Mouse (Mus musculus) embryonic facial prominence, embryonic 11.5 days (tissue): ENCODE data around the gene Cyp2d10. TPM values are rescaled to one million over a fixed set of nuclear protein-coding genes. Genes with fewer than 3 reads are reported as not detected.

Source experiments
- ATAC-seq: fragments of 200-750 bp; cut with Nextera tagmentation; replicated peaks from 2 replicates; pipeline ENCODE4 v1.8.0; 2017; ENCODE audit warnings: low read depth; ENCODE audit not compliant: insufficient number of reproducible peaks, low FRiP score, low TSS enrichment
- DNase-seq: peaks from one replicate; pipeline ENCODE4 v3.0.0-alpha.2; 2015; ENCODE audit warnings: low spot score
- H3K27ac ChIP-seq: fragments of 300-500 bp; sonication (generic); replicated peaks from 2 replicates; pipeline ENCODE4 v1.5.1; 2014; ENCODE audit warnings: mild to moderate bottlenecking, low read depth, low read length, control low read depth
- H3K27me3 ChIP-seq: fragments of 300-500 bp; sonication (generic); 2 replicates; pipeline ENCODE4 v1.6.1; 2014; ENCODE audit warnings: mild to moderate bottlenecking, low read length, moderate library complexity, mixed read lengths; ENCODE audit not compliant: control insufficient read depth, insufficient read depth
- H3K36me3 ChIP-seq: fragments of 300-500 bp; sonication (generic); replicated peaks from 2 replicates; pipeline ENCODE4 v1.6.1; 2014; ENCODE audit warnings: low read depth, mild to moderate bottlenecking, low read length, moderate library complexity, mixed read lengths; ENCODE audit not compliant: control insufficient read depth, insufficient read depth
- H3K4me1 ChIP-seq: fragments of 300-500 bp; sonication (generic); 2 replicates; pipeline ENCODE4 v1.6.1; 2014; ENCODE audit warnings: low read length, mixed read lengths; ENCODE audit not compliant: control insufficient read depth, insufficient read depth
- H3K4me2 ChIP-seq: fragments of 300-500 bp; sonication (generic); 2 replicates; pipeline ENCODE4 v1.6.1; 2014; ENCODE audit warnings: low read depth, mild to moderate bottlenecking, control low read depth, low read length, moderate library complexity
- H3K4me3 ChIP-seq: fragments of 300-500 bp; sonication (generic); 2 replicates; pipeline ENCODE4 v1.5.1; 2014; ENCODE audit warnings: low read depth, low read length, control low read depth
- H3K9ac ChIP-seq: fragments of 300-500 bp; sonication (generic); replicated peaks from 2 replicates; pipeline ENCODE4 v1.6.1; 2014; ENCODE audit warnings: mild to moderate bottlenecking, control low read depth, low read length
- H3K9me3 ChIP-seq: fragments of 300-500 bp; sonication (generic); replicated peaks from 2 replicates; pipeline ENCODE4 v1.6.1; 2016; ENCODE audit warnings: mild to moderate bottlenecking, low read length, inconsistent platforms, mixed read lengths; ENCODE audit not compliant: control insufficient read depth
- WGBS: fragments of 180-500 bp; shearing (Covaris S2); extraction: QIAGEN DNeasy Blood & Tissue Kit; methylation state at CpG from one replicate; pipeline ENCODE4 v1.1.7; 2014; 5-methylcytosine and 5-hydroxymethylcytosine counted together
- polyA plus RNA-seq: library from polyadenylated mRNA; unstranded; fragments of >200 nt; fragmentation: Nextera tagmentation; extraction: Ambion mirVana; gene quantifications from 2 replicates; pipeline ENCODE4 v1.2.1, GENCODE M21; 2014

Gene Cyp2d10
- polyA plus RNA-seq, 1 experiment from 2014 or later: not detected

- Histone ChIP-seq H3K9me3 (no peaks in the 10 kb centered on the region), H3K36me3 (no peaks in the 10 kb centered on the region), H3K4me2 (no peak overlapping the region), H3K9ac (no peak overlapping the region), H3K4me3 (no peak overlapping the region), H3K27ac (no peak overlapping the region), H3K27me3 (no peaks in the 10 kb centered on the region), H3K4me1 (no peaks in the 10 kb centered on the region)
- DNase-seq (no peak), ATAC-seq (no peak)
- 57% methylated on average over 15 of the region's 15 CpGs for WGBS
Observed at GRCm38 (mm10) chr15:82378261-82379180, 28.5 kb downstream of the Cyp2d10 start.

- Histone ChIP-seq H3K9ac (no peak overlapping the region), H3K4me2 (no peak overlapping the region), H3K27ac (no peak overlapping the region), H3K36me3 (no peaks in the 10 kb centered on the region), H3K9me3 (no peaks in the 10 kb centered on the region), H3K27me3 (no peaks in the 10 kb centered on the region), H3K4me3 (no peak overlapping the region), H3K4me1 (no peaks in the 10 kb centered on the region)
- DNase-seq (no peak), ATAC-seq (no peak)
- 74% methylated on average over 5 of the region's 5 CpGs for WGBS
Observed at GRCm38 (mm10) chr15:82377701-82378100, 29.3 kb downstream of the Cyp2d10 start.

GRCm38 (mm10) chr15:82376393-82377138 lies 30.4 kb downstream of the Cyp2d10 start:
- H3K27ac ChIP-seq: no peak overlapping the region

GRCm38 (mm10) chr15:82375855-82376254 lies 31.1 kb downstream of the Cyp2d10 start:
- Histone ChIP-seq H3K4me2 (no peak overlapping the region), H3K36me3 (no peaks in the 10 kb centered on the region), H3K4me3 (no peak overlapping the region), H3K4me1 (no peaks in the 10 kb centered on the region), H3K27ac (no peak overlapping the region), H3K9me3 (no peaks in the 10 kb centered on the region), H3K9ac (no peak overlapping the region), H3K27me3 (no peaks in the 10 kb centered on the region)
- WGBS: 83% methylated on average over 9 of the region's 9 CpGs
- no peak for ATAC-seq
- DNase-seq: no peak

More at GRCm38 (mm10) chr15:82376393-82377138, 30.4 kb downstream of the Cyp2d10 start:
- H3K9ac ChIP-seq: no peak overlapping the region
- H3K36me3 ChIP-seq: no peaks in the 10 kb centered on the region
- no peak for DNase-seq
- no peaks in the 10 kb centered on the region for H3K27me3 ChIP-seq
- no peaks in the 10 kb centered on the region for H3K9me3 ChIP-seq
- H3K4me1 ChIP-seq: no peaks in the 10 kb centered on the region
- WGBS: 65% methylated on average over 17 of the region's 17 CpGs
- H3K4me3 ChIP-seq: no peak overlapping the region
- H3K4me2 ChIP-seq: no peak overlapping the region
- ATAC-seq: no peak

- Histone ChIP-seq H3K9ac (no peak overlapping the region), H3K9me3 (no peaks in the 10 kb centered on the region), H3K4me1 (no peaks in the 10 kb centered on the region), H3K36me3 (no peaks in the 10 kb centered on the region), H3K27me3 (no peaks in the 10 kb centered on the region), H3K4me3 (no peak overlapping the region), H3K4me2 (no peak overlapping the region), H3K27ac (no peak overlapping the region)
- DNase-seq (no peak), ATAC-seq (no peak)
- WGBS: 85% methylated on average over 5 of the region's 5 CpGs
Observed at GRCm38 (mm10) chr15:82374437-82374836, 32.6 kb downstream of the Cyp2d10 start.

GRCm38 (mm10) chr15:82372991-82373390 lies 34.0 kb downstream of the Cyp2d10 start:
- 89% methylated on average over 5 of the region's 5 CpGs for WGBS
- Histone ChIP-seq H3K4me3 (no peak overlapping the region), H3K4me1 (no peaks in the 10 kb centered on the region), H3K36me3 (no peaks in the 10 kb centered on the region), H3K9ac (no peak overlapping the region), H3K4me2 (no peak overlapping the region), H3K27me3 (no peaks in the 10 kb centered on the region), H3K27ac (no peak overlapping the region), H3K9me3 (no peaks in the 10 kb centered on the region)
- DNase-seq (no peak), ATAC-seq (no peak)

- Histone ChIP-seq H3K27me3 (no peaks in the 10 kb centered on the region), H3K4me2 (no peak overlapping the region), H3K4me3 (no peak overlapping the region), H3K4me1 (no peaks in the 10 kb centered on the region), H3K36me3 (no peaks in the 10 kb centered on the region), H3K27ac (no peak overlapping the region), H3K9me3 (no peaks in the 10 kb centered on the region), H3K9ac (no peak overlapping the region)
- ATAC-seq (no peak), DNase-seq (no peak)
- WGBS: 88% methylated on average over 6 of the region's 6 CpGs
Observed at GRCm38 (mm10) chr15:82372446-82372845, 34.5 kb downstream of the Cyp2d10 start.

GRCm38 (mm10) chr15:82368851-82369250 lies 38.1 kb downstream of the Cyp2d10 start:
- Histone ChIP-seq H3K4me3 (no peak overlapping the region), H3K9me3 (no peaks in the 10 kb centered on the region), H3K27me3 (no peaks in the 10 kb centered on the region), H3K36me3 (no peaks in the 10 kb centered on the region), H3K4me1 (no peaks in the 10 kb centered on the region), H3K9ac (no peak overlapping the region), H3K4me2 (no peak overlapping the region), H3K27ac (no peak overlapping the region)
- DNase-seq (no peak), ATAC-seq (no peak)
- WGBS: 100% methylated on average over 1 of the region's 1 CpGs
